Mouse (Mus musculus): ENCODE measurements around the gene Dlx2.

DNA sequence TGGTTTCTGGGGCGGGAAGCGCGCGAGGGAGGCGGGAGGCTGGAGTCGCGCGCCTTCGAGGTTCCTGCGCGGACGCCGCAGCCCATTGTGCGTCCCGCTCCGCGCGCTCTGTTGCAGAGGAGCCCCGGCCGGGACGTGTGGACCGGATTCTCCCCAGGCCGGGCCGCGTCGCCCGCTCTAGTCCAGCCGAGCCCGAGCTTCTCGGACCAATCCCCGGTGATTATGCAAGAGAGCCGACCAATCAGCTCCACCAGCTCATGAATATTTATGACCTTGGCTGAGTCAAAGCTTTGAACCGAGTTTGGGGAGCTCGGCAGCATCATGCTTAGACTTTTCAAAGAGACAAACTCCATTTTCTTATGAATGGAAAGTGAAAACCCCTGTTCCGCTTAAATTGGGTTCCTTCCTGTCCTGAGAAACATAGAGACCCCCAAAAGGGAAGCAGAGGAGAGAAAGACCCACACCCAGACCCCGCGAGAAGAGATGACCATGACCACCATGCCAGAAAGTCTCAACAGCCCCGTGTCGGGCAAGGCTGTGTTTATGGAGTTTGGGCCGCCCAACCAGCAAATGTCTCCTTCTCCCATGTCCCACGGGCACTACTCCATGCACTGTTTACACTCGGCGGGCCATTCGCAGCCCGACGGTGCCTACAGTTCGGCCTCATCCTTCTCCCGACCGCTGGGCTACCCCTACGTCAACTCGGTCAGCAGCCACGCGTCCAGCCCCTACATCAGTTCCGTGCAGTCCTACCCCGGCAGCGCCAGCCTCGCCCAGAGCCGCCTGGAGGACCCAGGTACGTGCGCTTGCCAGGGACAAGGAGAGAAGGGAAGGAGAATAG lies 16.8 kb downstream of the Dlx2 start:
- no peak for TF ChIP-seq CTCF (IDR thresholded peaks at IDR 0.05; ENCODE audit: low read depth, low read length)
- TF ChIP-seq POLR2A (IDR thresholded peaks at IDR 0.05; ENCODE audit: insufficient read depth, low read length), result no peak
- TF ChIP-seq EP300 (IDR thresholded peaks at IDR 0.05; ENCODE audit: insufficient read depth, low read depth, low read length), result no peak
